Mouse (Mus musculus) CH12.LX (cell line): ENCODE measurements around the gene Tacr3.

Experiments
- CHD1 ChIP-seq: IDR thresholded peaks from 2 replicates; pipeline ENCODE4 v1.6.1; 2012; ENCODE audit warnings: low read depth, low read length, improper control_type of control experiment, inconsistent platforms
- CHD2 ChIP-seq: IDR thresholded peaks from 2 replicates; pipeline ENCODE4 v1.6.1; 2011; ENCODE audit warnings: low read length, improper control_type of control experiment
- CTCF ChIP-seq, 2 experiments: IDR thresholded peaks in 1 of 2; conservative IDR thresholded peaks in 1 of 2; 2 replicates each; pipeline ENCODE4 v1.5.1; 2011 to 2012; ENCODE audit warnings: low read depth in 2 of 2, low read length in 2 of 2, improper control_type of control experiment in 1 of 2, inconsistent platforms in 1 of 2, mild to moderate bottlenecking in 1 of 2, moderate library complexity in 1 of 2
- JUN ChIP-seq: IDR thresholded peaks from 2 replicates; pipeline ENCODE4 v1.6.1; 2011; ENCODE audit warnings: low read depth, mild to moderate bottlenecking, low read length, improper control_type of control experiment, moderate library complexity; ENCODE audit not compliant: insufficient read depth
- JUND ChIP-seq: conservative IDR thresholded peaks from 2 replicates; pipeline ENCODE4 v1.6.1; 2011; ENCODE audit warnings: low read depth, low read length, improper control_type of control experiment
- MAX ChIP-seq: IDR thresholded peaks from 2 replicates; pipeline ENCODE4 v1.6.1; 2011; ENCODE audit warnings: low read length, improper control_type of control experiment
- MEF2A ChIP-seq: IDR thresholded peaks from 2 replicates; pipeline ENCODE4 v1.6.1; 2014; ENCODE audit warnings: low read depth, mild to moderate bottlenecking, inconsistent platforms, low read length, improper control_type of control experiment, borderline replicate concordance
- NRF1 ChIP-seq: IDR thresholded peaks from 2 replicates; pipeline ENCODE4 v1.6.1; 2014; ENCODE audit warnings: low read depth, mild to moderate bottlenecking, inconsistent platforms, low read length, improper control_type of control experiment, moderate library complexity
- POLR2A ChIP-seq: IDR thresholded peaks from 2 replicates; pipeline ENCODE4 v1.6.1; 2011; ENCODE audit warnings: low read depth, mild to moderate bottlenecking, improper control_type of control experiment, low read length
- TBP ChIP-seq: conservative IDR thresholded peaks from 2 replicates; pipeline ENCODE4 v1.6.1; 2011; ENCODE audit warnings: low read depth, low read length, improper control_type of control experiment
- USF1 ChIP-seq: IDR thresholded peaks from 2 replicates; pipeline ENCODE4 v1.6.1; 2014; ENCODE audit warnings: low read depth, mild to moderate bottlenecking, inconsistent platforms, low read length, improper control_type of control experiment
- USF2 ChIP-seq: conservative IDR thresholded peaks from 2 replicates; pipeline ENCODE4 v1.6.1; 2011; ENCODE audit warnings: low read depth, low read length, improper control_type of control experiment
- ZKSCAN1 ChIP-seq: IDR thresholded peaks from 2 replicates; pipeline ENCODE4 v1.6.1; 2012; ENCODE audit warnings: low read depth, inconsistent platforms, low read length, improper control_type of control experiment, borderline replicate concordance

DNA sequence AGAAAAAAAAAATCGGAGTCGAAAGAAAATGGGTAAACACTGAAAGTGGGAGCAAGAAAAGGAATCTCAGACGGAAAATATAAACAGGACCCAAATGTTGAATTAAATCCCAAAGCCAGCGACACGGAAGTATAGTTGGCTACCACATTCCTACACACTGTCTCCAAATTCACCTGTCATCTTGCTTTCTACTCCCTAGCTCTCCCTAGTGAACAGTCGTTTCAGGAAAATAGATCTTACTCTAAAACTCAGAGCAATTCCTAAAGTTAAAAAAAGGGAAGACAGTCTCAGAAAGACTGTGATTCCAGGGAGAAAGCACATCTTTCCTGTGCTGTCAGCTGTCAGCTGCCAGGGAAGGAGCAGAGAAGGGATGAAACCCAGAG lies 324 bp upstream of the Tacr3 start:
- TF ChIP-seq CHD1 = no peak
- no peak for TF ChIP-seq CTCF (conservative IDR thresholded peaks at IDR 0.05 in 1 of 2, IDR thresholded peaks at IDR 0.05 in 1 of 2; ENCODE audit: low read depth in 2 of 2, low read length in 2 of 2)
- TF ChIP-seq MAX = no peak
- no peak for TF ChIP-seq TBP
- TF ChIP-seq CHD2 = no peak
- TF ChIP-seq POLR2A = no peak
- TF ChIP-seq USF1 = no peak
- TF ChIP-seq USF2 = no peak
- no peak for TF ChIP-seq MEF2A
- no peak for TF ChIP-seq JUND
- TF ChIP-seq NRF1 = no peak
- TF ChIP-seq JUN = no peak
- TF ChIP-seq ZKSCAN1 = no peak
